Mouse (Mus musculus) cerebellum, adult 2 months (tissue): ENCODE results near the gene Rad50.

Source experiments
- CTCF ChIP-seq: fragments of 200-500 bp; IDR thresholded peaks from 2 replicates; pipeline ENCODE4 v1.5.1; 2011; ENCODE audit warnings: low read depth, mild to moderate bottlenecking, control low read depth, low read length, moderate library complexity, borderline replicate concordance; ENCODE audit not compliant: insufficient read depth
- POLR2A ChIP-seq: fragments of 200-500 bp; IDR thresholded peaks from 2 replicates; pipeline ENCODE4 v1.6.1; 2011; ENCODE audit warnings: low read length, control low read depth, borderline replicate concordance; ENCODE audit not compliant: insufficient read depth

GRCm38 (mm10) chr11:53652427-53652826 lies 54.7 kb downstream of the Rad50 start:
- TF ChIP-seq POLR2A (no peak), CTCF (no peak)
